37 mouse cellular contexts compared by ENCODE assay signal in the genomic region with DNA sequence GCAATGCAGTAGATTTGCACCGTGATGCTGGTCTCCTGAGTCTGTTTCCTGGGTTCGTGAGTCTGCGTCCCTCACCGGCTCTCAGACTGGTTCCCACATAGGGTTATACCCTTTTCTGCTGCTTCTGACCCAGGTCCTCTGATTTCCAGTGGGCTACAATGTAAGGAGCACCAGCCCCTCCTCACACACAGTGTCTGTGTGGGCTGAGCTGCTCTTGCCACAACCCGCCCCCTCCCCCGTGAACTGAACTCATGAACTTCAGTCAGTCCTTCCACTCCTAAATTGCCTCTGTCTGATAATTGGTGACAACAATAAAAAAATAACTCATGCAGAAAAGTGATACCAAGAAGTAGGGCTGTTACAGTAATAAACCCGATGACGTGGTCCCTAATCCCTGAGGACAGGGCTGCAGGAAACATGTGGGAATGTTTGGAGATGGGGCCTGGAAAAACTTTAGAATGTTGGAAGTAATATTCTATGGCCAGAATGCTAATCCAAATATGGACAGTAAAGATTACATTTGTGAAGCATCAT. TPM values are rescaled to one million over a fixed set of nuclear protein-coding genes. Genes with fewer than 3 reads are reported as not detected.
A peak's percentile ranks its signal among the peaks of the same experiment; 100 is the strongest.
DNase-seq lines count a peak whose midpoint lies in the region; ATAC-seq and TF ChIP-seq lines count a peak whose summit lies in the region.
"Had no signal": no experiment of that assay in that cellular context is flagged by ENCODE, and none has a peak within 500 bp of the region (broad histone marks: within the 10 kb centered on the region; RNA-seq: fewer than 3 reads in every experiment).

No protein-coding gene starts in this region.

- TF ChIP-seq CTCF in kidney, postnatal 0 days (IDR thresholded peaks at IDR 0.05; ENCODE audit: low read depth), result no peak

- ATAC-seq in embryonic facial prominence, embryonic 11.5 days (replicated peaks; ENCODE audit: insufficient number of reproducible peaks, low FRiP score, low TSS enrichment, low read depth), result 0 out of 2 replicates have a peak, but pooled peaks have one; percentile 39
- no peak for ATAC-seq in heart, embryonic 11.5 days (replicated peaks; ENCODE audit: insufficient number of reproducible peaks, low FRiP score, low TSS enrichment)
- no peak for ATAC-seq in kidney, postnatal 0 days (replicated peaks; ENCODE audit: low FRiP score, low read depth)
- ATAC-seq in embryonic facial prominence, embryonic 14.5 days (ENCODE audit: low read depth), result peak; percentile 57; the same call in 1 of the 2 replicates
- no peak for ATAC-seq in hindbrain, embryonic 11.5 days (ENCODE audit: low FRiP score)
- ATAC-seq: forebrain, embryonic 16.5 days; liver, embryonic 12.5 days; liver, postnatal 0 days; midbrain, embryonic 16.5 days had no signal

- no peak overlapping the region for H3K4me3 ChIP-seq in embryonic facial prominence, embryonic 11.5 days (ENCODE audit: low read depth, low read length)
- no peak overlapping the region for H3K4me3 ChIP-seq in embryonic facial prominence, embryonic 10.5 days
- H3K4me3 ChIP-seq in heart, embryonic 11.5 days (ENCODE audit: low read depth, low read length), result no peak overlapping the region
- H3K4me3 ChIP-seq in kidney, postnatal 0 days (replicated peaks; ENCODE audit: low read depth, low read length), result no peak overlapping the region
- no peak overlapping the region for H3K4me3 ChIP-seq in embryonic facial prominence, embryonic 14.5 days (ENCODE audit: low read depth, low read length)
- H3K4me3 ChIP-seq in hindbrain, embryonic 11.5 days (ENCODE audit: low read depth, low read length), result no peak overlapping the region
- H3K4me3 ChIP-seq: embryonic facial prominence, embryonic 13.5 days; erythroblast, embryonic 14.5 days; gastrocnemius, adult 2 months; heart, embryonic 13.5 days; hindbrain, embryonic 13.5 days; layer of hippocampus, adult 2 months; left cerebral cortex, adult 2 months; limb, embryonic 13.5 days; liver, embryonic 12.5 days had no signal

- H3K27ac ChIP-seq in embryonic facial prominence, embryonic 11.5 days (replicated peaks; ENCODE audit: low read depth, low read length), result no peak overlapping the region
- H3K27ac ChIP-seq in embryonic facial prominence, embryonic 10.5 days (replicated peaks), result no peak overlapping the region
- no peak overlapping the region for H3K27ac ChIP-seq in heart, embryonic 11.5 days (ENCODE audit: low read depth, low read length)
- 0 out of 2 replicates have a peak overlapping the region, but pooled peaks have one; percentile 34 for H3K27ac ChIP-seq in kidney, postnatal 0 days
- no peak overlapping the region for H3K27ac ChIP-seq in embryonic facial prominence, embryonic 14.5 days (replicated peaks; ENCODE audit: low read depth, low read length)
- H3K27ac ChIP-seq in hindbrain, embryonic 11.5 days (ENCODE audit: low read depth, low read length), result no peak overlapping the region
- H3K27ac ChIP-seq: embryonic facial prominence, embryonic 13.5 days; gastrocnemius, adult 2 months; heart, embryonic 13.5 days; hindbrain, embryonic 13.5 days; layer of hippocampus, adult 2 months; left cerebral cortex, adult 2 months; limb, embryonic 13.5 days; liver, embryonic 12.5 days; stomach, postnatal 0 days had no signal

- no peak overlapping the region for H3K9ac ChIP-seq in embryonic facial prominence, embryonic 11.5 days (replicated peaks; ENCODE audit: low read length)
- no peak overlapping the region for H3K9ac ChIP-seq in heart, embryonic 11.5 days (ENCODE audit: low read depth, low read length)
- H3K9ac ChIP-seq in kidney, postnatal 0 days (ENCODE audit: low read depth, low read length), result no peak overlapping the region
- no peak overlapping the region for H3K9ac ChIP-seq in embryonic facial prominence, embryonic 14.5 days (ENCODE audit: low read depth, low read length)
- no peak overlapping the region for H3K9ac ChIP-seq in hindbrain, embryonic 11.5 days (ENCODE audit: low read depth, low read length)
- H3K9ac ChIP-seq: embryonic facial prominence, embryonic 13.5 days; heart, embryonic 13.5 days; hindbrain, embryonic 13.5 days; limb, embryonic 13.5 days; liver, embryonic 12.5 days; liver, postnatal 0 days had no signal

- no peak overlapping the region for H3K4me2 ChIP-seq in embryonic facial prominence, embryonic 11.5 days (ENCODE audit: low read depth, low read length)
- no peak overlapping the region for H3K4me2 ChIP-seq in heart, embryonic 11.5 days
- no peak overlapping the region for H3K4me2 ChIP-seq in kidney, postnatal 0 days (ENCODE audit: low read length)
- H3K4me2 ChIP-seq in embryonic facial prominence, embryonic 14.5 days (ENCODE audit: low read depth, low read length), result no peak overlapping the region
- no peak overlapping the region for H3K4me2 ChIP-seq in hindbrain, embryonic 11.5 days (replicated peaks; ENCODE audit: low read depth, low read length)
- H3K4me2 ChIP-seq: embryonic facial prominence, embryonic 13.5 days; heart, embryonic 13.5 days; hindbrain, embryonic 13.5 days; limb, embryonic 13.5 days; liver, embryonic 12.5 days; midbrain, embryonic 11.5 days had no signal

- no peaks in the 10 kb centered on the region for H3K9me3 ChIP-seq in embryonic facial prominence, embryonic 11.5 days (replicated peaks; ENCODE audit: control insufficient read depth, low read length)
- no peaks in the 10 kb centered on the region for H3K9me3 ChIP-seq in embryonic facial prominence, embryonic 10.5 days
- no peaks in the 10 kb centered on the region for H3K9me3 ChIP-seq in heart, embryonic 11.5 days (replicated peaks; ENCODE audit: control insufficient read depth, low read length)
- no peaks in the 10 kb centered on the region for H3K9me3 ChIP-seq in kidney, postnatal 0 days (replicated peaks; ENCODE audit: low read length)
- no peaks in the 10 kb centered on the region for H3K9me3 ChIP-seq in embryonic facial prominence, embryonic 14.5 days (ENCODE audit: control insufficient read depth, low read length)
- no peaks in the 10 kb centered on the region for H3K9me3 ChIP-seq in hindbrain, embryonic 11.5 days (ENCODE audit: control insufficient read depth, low read length)
- H3K9me3 ChIP-seq: embryonic facial prominence, embryonic 13.5 days; heart, embryonic 13.5 days; hindbrain, embryonic 13.5 days; limb, embryonic 13.5 days; liver, embryonic 12.5 days had no signal

- no peak for DNase-seq in embryonic facial prominence, embryonic 11.5 days (ENCODE audit: low spot score)
- no peak for DNase-seq in embryonic facial prominence, embryonic 10.5 days (ENCODE audit: low spot score)
- DNase-seq in heart, postnatal 4 days, result peak; percentile 23
- peak; percentile 64 for DNase-seq in kidney, postnatal 0 days (ENCODE audit: low spot score)
- DNase-seq in kidney, postnatal 25 days, result no peak
- DNase-seq in embryonic facial prominence, embryonic 14.5 days (ENCODE audit: low spot score), result peak; percentile 70
- no peak for DNase-seq in hindbrain, embryonic 11.5 days (ENCODE audit: low spot score)
- DNase-seq: adrenal gland, adult 8-10 months; cerebellum, adult 2 months; cerebellum, postnatal 25 days; gastrocnemius, adult 2 months; kidney, adult 9 months; liver, postnatal 0 days; lung, postnatal 36 days; right cerebral cortex, postnatal 4 days; thymus, adult 18-20 months; thymus, postnatal 25 days had no signal

- H3K4me1 ChIP-seq in embryonic facial prominence, embryonic 11.5 days (ENCODE audit: control insufficient read depth, insufficient read depth, low read length), result no peaks in the 10 kb centered on the region
- H3K4me1 ChIP-seq in embryonic facial prominence, embryonic 10.5 days, result peaks cover 5% of the 10 kb centered on the region; the same call in 1 of the 2 replicates
- H3K4me1 ChIP-seq in heart, embryonic 11.5 days (ENCODE audit: control insufficient read depth, insufficient read depth, low read length), result no peaks in the 10 kb centered on the region
- 0 out of 2 replicates have a peak, but pooled peaks cover 4% of the 10 kb centered on the region for H3K4me1 ChIP-seq in kidney, postnatal 0 days (replicated peaks; ENCODE audit: insufficient read depth, low read length)
- H3K4me1 ChIP-seq in embryonic facial prominence, embryonic 14.5 days (ENCODE audit: control insufficient read depth, insufficient read depth, low read length), result no peaks in the 10 kb centered on the region
- H3K4me1 ChIP-seq in hindbrain, embryonic 11.5 days (replicated peaks; ENCODE audit: control insufficient read depth, insufficient read depth, low read length), result no peaks in the 10 kb centered on the region
- H3K4me1 ChIP-seq: heart, embryonic 13.5 days; hindbrain, embryonic 13.5 days; liver, embryonic 12.5 days had no signal

- no peaks in the 10 kb centered on the region for H3K27me3 ChIP-seq in embryonic facial prominence, embryonic 11.5 days (ENCODE audit: control insufficient read depth, insufficient read depth, low read length)
- H3K27me3 ChIP-seq in embryonic facial prominence, embryonic 10.5 days (replicated peaks; ENCODE audit: low read depth, poor library complexity, severe bottlenecking), result no peaks in the 10 kb centered on the region
- H3K27me3 ChIP-seq in heart, embryonic 11.5 days (ENCODE audit: control insufficient read depth, insufficient read depth, low read length), result no peaks in the 10 kb centered on the region
- no peaks in the 10 kb centered on the region for H3K27me3 ChIP-seq in kidney, postnatal 0 days (ENCODE audit: insufficient read depth, low read length)
- no peaks in the 10 kb centered on the region for H3K27me3 ChIP-seq in embryonic facial prominence, embryonic 14.5 days (replicated peaks; ENCODE audit: control insufficient read depth, insufficient read depth, low read length)
- H3K27me3 ChIP-seq in hindbrain, embryonic 11.5 days (ENCODE audit: control insufficient read depth, insufficient read depth, low read length), result no peaks in the 10 kb centered on the region
- H3K27me3 ChIP-seq: embryonic facial prominence, embryonic 13.5 days; heart, embryonic 13.5 days; hindbrain, embryonic 13.5 days; limb, embryonic 13.5 days; liver, embryonic 12.5 days had no signal

- H3K36me3 ChIP-seq in embryonic facial prominence, embryonic 11.5 days (replicated peaks; ENCODE audit: control insufficient read depth, insufficient read depth, low read depth, low read length), result no peaks in the 10 kb centered on the region
- no peaks in the 10 kb centered on the region for H3K36me3 ChIP-seq in embryonic facial prominence, embryonic 10.5 days (replicated peaks)
- H3K36me3 ChIP-seq in heart, embryonic 11.5 days (ENCODE audit: control insufficient read depth, insufficient read depth, low read length), result no peaks in the 10 kb centered on the region
- no peaks in the 10 kb centered on the region for H3K36me3 ChIP-seq in kidney, postnatal 0 days (ENCODE audit: insufficient read depth, low read length)
- no peaks in the 10 kb centered on the region for H3K36me3 ChIP-seq in embryonic facial prominence, embryonic 14.5 days (ENCODE audit: control insufficient read depth, insufficient read depth, low read length)
- H3K36me3 ChIP-seq in hindbrain, embryonic 11.5 days (ENCODE audit: control insufficient read depth, insufficient read depth, low read length), result no peaks in the 10 kb centered on the region
- H3K36me3 ChIP-seq: embryonic facial prominence, embryonic 13.5 days; heart, embryonic 13.5 days; hindbrain, embryonic 13.5 days; limb, embryonic 13.5 days; liver, embryonic 12.5 days had no signal

- WGBS in embryonic facial prominence, embryonic 11.5 days, result 77% methylated on average over 8 of the region's 8 CpGs
- 86% methylated on average over 8 of the region's 8 CpGs for WGBS in embryonic facial prominence, embryonic 10.5 days
- 78% methylated on average over 8 of the region's 8 CpGs for WGBS in heart, embryonic 11.5 days (ENCODE audit: insufficient replicate concordance)
- 32% methylated on average over 8 of the region's 8 CpGs for WGBS in kidney, postnatal 0 days
- WGBS in embryonic facial prominence, embryonic 14.5 days, result 65% methylated on average over 8 of the region's 8 CpGs
- WGBS in hindbrain, embryonic 11.5 days, result 85% methylated on average over 8 of the region's 8 CpGs

RNA-seq across cellular contexts. Expression of a gene that starts 54.2 kb away (rescaled TPM):
- 0.22 and 0.48 TPM in 2 replicates for polyA plus RNA-seq in embryonic facial prominence, embryonic 11.5 days (2014; fragmentation: Nextera tagmentation; extraction: Ambion mirVana)
- 0.30 and 0.36 TPM in 2 replicates for polyA plus RNA-seq in embryonic facial prominence, embryonic 10.5 days (2016; fragmentation: Nextera tagmentation; extraction: Ambion mirVana)
- not detected for total RNA-seq in heart, postnatal 4 days (2021)
- polyA plus RNA-seq in heart, embryonic 11.5 days (2014; fragmentation: Nextera tagmentation; extraction: Ambion mirVana), result 0.18 and 0.23 TPM in 2 replicates
- 0.13 and 0.25 TPM in 2 replicates for polyA plus RNA-seq in kidney, postnatal 0 days (2015; fragmentation: Nextera tagmentation; extraction: Ambion mirVana)
- 1.3 and 2.0 TPM in 2 replicates for polyA plus RNA-seq in embryonic facial prominence, embryonic 14.5 days (2014; fragmentation: Nextera tagmentation; extraction: Ambion mirVana)
- polyA plus RNA-seq in hindbrain, embryonic 11.5 days (2014; fragmentation: Nextera tagmentation; extraction: Ambion mirVana), result 2.1 TPM in 2 replicates
- total RNA-seq: CH12.LX; ES-E14; heart, postnatal 25 days; megakaryocyte, adult 5-6 weeks; neutrophil, adult 5-6 weeks had no signal
- polyA plus RNA-seq: C2C12; erythroblast, embryonic 14.5 days; liver, embryonic 12.5 days; liver, postnatal 0 days; spleen, adult 2 months had no signal

Comparison
In these comparisons a context has a peak if more than half of its experiments do, and no peak if none do; other contexts are left out.
1. DNase-seq: peak in heart, postnatal 4 days (single experiment), kidney, postnatal 0 days (single experiment) and embryonic facial prominence, embryonic 14.5 days (single experiment); none in embryonic facial prominence, embryonic 11.5 days (single experiment), embryonic facial prominence, embryonic 10.5 days (single experiment), kidney, postnatal 25 days (0 of 2) and hindbrain, embryonic 11.5 days (single experiment).
2. ATAC-seq: peak in embryonic facial prominence, embryonic 11.5 days (single experiment) and embryonic facial prominence, embryonic 14.5 days (single experiment); none in heart, embryonic 11.5 days (single experiment), kidney, postnatal 0 days (single experiment) and hindbrain, embryonic 11.5 days (single experiment).